Mouse (Mus musculus) adrenal gland, postnatal 14 days (tissue): Measurements from ENCODE around the gene Tor1aip2. TPM values are rescaled to one million over a fixed set of nuclear protein-coding genes. Genes with fewer than 3 reads are reported as not detected.

Source experiments
- DNase-seq: peaks from one replicate; pipeline ENCODE4 v3.0.0; 2021; ENCODE audit warnings: mixed read lengths
- total RNA-seq: library from RNA; stranded (reverse); gene quantifications from 2 replicates; pipeline ENCODE4 v1.2.3, GENCODE M21; 2021

Gene Tor1aip2
- total RNA-seq, 1 experiment from 2014 or later = 124 TPM

DNA sequence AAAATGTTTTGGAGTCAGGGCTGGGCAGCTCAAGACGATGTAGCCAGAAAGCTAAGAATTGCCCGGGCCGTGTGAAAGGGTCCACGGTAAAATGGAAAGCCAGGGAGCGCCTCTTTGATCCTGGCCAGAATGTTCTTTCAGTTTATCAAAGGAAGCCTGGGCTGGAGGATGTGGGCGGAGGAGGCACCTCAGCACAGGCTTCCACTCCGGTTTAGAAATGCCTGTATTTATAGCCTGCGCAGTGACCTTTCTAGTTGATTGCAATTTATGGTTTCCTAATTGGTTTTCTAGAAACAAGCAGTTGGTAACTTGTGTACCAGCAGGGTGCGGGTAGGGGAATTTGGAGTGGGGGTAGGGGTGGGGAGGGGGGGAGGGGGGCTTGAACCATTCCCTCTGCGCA is 73.2 kb downstream of the Tor1aip2 start:
- no peak for DNase-seq

- DNase-seq = no peak
Observed at GRCm38 (mm10) chr1:156111090-156111489, 75.9 kb downstream of the Tor1aip2 start.

DNA sequence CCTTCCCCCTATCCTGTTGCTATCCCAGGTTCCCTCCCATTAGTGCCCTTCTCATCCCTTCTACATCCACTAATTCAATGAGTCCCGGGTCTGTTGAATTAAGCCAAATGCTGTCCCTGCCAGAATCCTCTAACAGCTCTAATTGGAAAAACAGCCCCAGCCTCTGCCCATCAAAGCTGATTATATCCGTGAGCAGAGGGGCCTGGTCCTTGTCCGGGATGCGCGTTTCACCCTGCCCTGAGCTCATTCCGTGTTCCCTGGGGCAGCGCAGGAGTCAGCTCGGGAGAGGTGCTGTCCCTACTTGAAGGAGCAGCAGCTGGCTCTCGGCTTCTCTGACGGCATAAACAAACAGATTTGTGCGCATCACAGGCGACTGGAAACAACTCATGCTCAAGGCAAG is 76.5 kb downstream of the Tor1aip2 start:
- DNase-seq = peak; percentile 44

GRCm38 (mm10) chr1:156112142-156112541 is 76.9 kb downstream of the Tor1aip2 start:
- DNase-seq = no peak

- no peak for DNase-seq
Observed at GRCm38 (mm10) chr1:156113884-156114499, 78.8 kb downstream of the Tor1aip2 start.

GRCm38 (mm10) chr1:156116770-156117169 is 81.6 kb downstream of the Tor1aip2 start:
- no peak for DNase-seq

Other genes with a start within 250 kb of the Tor1aip2 start
- gene Qsox1, start 222.5 kb upstream of the Tor1aip2 start, total RNA-seq = 64.3 and 73.7 TPM in 2 replicates
- 33.6 and 39.6 TPM in 2 replicates for gene Cep350, start 62.1 kb upstream of the Tor1aip2 start, total RNA-seq
- 99.0 and 101 TPM in 2 replicates for gene Tor1aip1, start 1.1 kb downstream of the Tor1aip2 start, total RNA-seq
- 11.0 and 12.2 TPM in 2 replicates for gene Fam163a, start 169.6 kb downstream of the Tor1aip2 start, total RNA-seq